Mouse (Mus musculus): ENCODE results near the gene Sgk1. TPM values are rescaled to one million over a fixed set of nuclear protein-coding genes. Genes with fewer than 3 reads are reported as not detected.

Sgk1 gene
- total RNA-seq, 4 experiments from 2014 or later = 75.5 to 160 (median 130) TPM

GRCm38 (mm10) chr10:21997550-21998204, 115.7 kb downstream of the Sgk1 start:
- no peak for DNase-seq (ENCODE audit: low spot score in 2 of 2)

DNA sequence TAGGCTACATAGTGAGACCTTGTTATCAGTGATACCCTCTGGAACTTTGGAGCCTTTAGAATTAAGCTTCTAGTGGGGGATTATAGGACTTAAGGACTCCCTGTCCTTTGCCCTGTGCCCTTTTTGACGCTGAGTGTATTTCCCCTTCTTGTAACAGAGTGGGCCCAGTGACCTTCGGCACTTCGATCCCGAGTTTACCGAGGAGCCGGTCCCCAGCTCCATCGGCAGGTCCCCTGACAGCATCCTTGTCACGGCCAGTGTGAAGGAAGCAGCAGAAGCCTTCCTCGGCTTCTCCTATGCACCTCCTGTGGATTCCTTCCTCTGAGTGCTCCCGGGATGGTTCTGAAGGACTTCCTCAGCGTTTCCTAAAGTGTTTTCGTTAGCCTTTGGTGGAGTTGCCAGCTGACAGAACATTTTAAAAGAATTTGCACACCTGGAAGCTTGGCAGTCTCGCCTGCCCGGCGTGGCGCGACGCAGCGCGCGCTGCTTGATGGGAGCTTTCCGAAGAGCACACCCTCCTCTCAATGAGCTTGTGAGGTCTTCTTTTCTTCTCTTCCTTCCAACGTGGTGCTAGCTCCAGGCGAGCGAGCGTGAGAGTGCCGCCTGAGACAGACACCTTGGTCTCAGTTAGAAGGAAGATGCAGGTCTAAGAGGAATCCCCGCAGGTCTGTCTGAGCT, 116.7 kb downstream of the Sgk1 start:
- DNase-seq (ENCODE audit: low spot score in 2 of 2) = no peak

DNA sequence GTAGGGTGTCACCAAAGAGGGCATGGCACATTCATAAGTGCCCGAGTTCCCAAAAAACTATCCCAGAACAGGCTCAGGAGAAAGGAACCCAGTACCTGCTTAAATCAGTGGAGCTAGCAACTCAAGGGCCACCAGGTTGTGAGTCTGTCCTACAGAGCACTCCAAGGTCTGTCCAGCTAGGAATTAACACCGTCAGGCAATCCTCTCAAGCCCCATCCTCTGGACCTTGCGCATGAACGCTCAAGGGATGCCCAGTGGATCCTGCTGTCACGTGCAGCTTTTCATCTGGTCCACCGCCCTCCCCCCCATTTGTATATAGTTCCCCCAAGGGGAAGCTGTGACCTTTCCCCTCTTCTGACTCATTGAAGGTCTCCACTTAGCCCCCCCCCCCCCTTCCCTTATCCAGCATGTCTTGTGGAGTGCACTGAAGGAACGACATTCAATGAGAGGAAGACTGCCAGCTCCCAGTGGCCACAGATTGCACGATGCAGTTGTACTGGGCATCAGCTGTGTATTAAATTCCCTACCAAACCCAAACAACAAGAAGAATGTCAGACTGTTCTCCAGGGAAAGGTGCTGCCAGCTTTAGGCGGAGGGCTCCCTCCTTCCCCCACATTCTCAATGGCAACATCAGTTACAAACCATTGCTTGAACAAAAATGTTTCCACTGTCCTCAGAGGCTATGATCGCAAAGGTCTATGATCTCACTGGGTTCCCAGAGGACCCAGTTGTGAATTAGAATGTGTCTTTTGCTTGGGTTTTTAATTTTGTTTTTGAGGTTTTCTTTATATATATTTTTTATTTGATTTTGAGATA, 118.7 kb downstream of the Sgk1 start:
- DNase-seq (ENCODE audit: low spot score in 2 of 2) = peak in 1 of 2 experiments; percentile 19

DNA sequence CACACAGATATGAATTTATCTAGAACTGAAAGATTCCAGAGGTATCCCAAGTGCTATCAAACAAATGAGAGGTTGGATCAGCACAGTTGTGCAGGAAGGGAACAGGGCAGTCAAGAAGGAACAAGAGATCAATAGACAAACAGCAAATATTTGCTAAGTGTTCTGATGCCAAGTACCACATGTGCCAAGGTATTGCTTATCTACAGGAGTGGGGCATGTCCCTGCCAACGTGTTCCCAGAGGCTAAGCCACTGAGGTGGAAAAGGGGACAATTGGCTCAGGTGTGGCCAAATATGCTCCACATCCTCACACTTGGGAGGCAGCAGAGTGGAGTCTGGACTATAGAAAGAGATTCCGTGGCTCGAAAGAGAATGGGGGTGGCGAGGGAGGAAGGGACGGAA, 119.6 kb downstream of the Sgk1 start:
- DNase-seq (ENCODE audit: low spot score in 2 of 2) = no peak

DNA sequence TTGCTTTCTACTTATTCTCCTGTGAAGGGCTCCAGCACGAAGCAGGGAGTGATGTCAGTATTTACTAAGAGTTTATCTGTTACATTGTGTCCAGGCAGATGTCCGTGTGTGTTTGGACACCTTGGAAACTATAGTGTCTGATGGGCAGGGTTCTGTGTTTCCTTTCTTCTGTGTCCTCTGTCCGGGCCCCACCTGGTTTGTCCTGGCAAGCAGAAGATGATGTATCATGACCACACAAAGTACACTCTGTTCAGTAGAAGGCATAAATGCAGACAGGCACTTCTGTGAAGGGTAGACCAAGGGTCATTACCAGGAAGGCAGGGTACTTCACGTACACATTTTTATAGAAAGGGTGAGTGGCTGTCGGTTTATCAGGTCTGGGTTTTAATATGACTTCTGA, 122.8 kb downstream of the Sgk1 start:
- DNase-seq (ENCODE audit: low spot score in 2 of 2) = no peak

DNA sequence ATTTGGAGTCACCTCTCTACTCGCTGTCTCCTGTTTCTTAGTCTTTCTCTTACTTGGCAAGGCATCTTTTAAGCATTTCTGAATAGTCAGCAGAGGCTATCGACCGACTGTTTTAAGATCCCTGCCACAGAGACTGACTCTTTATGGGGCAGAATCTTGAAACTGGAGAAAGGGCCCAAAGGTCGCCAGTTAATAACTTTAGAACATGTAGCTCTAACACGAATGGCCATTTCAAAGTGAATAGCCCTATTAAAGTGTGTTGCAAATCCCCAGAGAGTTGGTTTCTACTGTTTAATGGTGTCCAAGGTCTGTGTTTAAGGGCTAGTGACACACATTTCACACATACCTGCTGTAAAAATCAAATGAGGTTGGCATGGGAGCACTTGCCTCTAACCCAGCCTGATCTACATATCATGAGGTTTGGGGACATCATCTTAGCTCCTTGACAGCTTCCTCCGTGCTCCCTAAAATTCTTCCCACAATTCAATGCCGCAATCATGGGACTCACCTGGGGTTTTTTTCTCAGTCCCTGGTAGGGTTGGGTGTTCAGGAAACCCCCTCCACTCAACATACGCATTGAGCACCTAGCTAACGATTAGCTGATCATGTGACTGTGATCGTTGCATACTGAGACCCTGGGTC, 125.3 kb downstream of the Sgk1 start:
- no peak for DNase-seq (ENCODE audit: low spot score in 2 of 2)

DNA sequence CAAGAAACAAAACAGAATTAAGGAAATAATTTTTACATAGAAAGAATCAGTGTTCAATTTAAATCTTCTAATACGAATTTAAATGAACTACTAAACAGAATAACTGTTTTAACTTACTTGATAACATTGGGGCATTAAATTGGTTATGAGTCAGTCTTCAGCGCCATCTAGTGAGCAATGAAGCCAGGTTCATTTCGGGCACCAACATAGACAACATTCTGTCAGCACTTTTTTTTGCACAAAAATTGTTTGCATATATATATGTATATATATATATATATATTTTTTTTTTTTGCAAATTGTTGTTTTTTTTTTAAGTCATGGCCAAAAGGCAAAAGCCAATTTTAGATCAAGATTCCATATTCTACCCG, 125.8 kb downstream of the Sgk1 start:
- DNase-seq (ENCODE audit: low spot score in 2 of 2) = peak in 1 of 2 experiments; percentile 65

GRCm38 (mm10) chr10:22010088-22010818, 128.3 kb downstream of the Sgk1 start:
- DNase-seq (ENCODE audit: low spot score in 2 of 2) = peak; percentile 63 to 91

DNA sequence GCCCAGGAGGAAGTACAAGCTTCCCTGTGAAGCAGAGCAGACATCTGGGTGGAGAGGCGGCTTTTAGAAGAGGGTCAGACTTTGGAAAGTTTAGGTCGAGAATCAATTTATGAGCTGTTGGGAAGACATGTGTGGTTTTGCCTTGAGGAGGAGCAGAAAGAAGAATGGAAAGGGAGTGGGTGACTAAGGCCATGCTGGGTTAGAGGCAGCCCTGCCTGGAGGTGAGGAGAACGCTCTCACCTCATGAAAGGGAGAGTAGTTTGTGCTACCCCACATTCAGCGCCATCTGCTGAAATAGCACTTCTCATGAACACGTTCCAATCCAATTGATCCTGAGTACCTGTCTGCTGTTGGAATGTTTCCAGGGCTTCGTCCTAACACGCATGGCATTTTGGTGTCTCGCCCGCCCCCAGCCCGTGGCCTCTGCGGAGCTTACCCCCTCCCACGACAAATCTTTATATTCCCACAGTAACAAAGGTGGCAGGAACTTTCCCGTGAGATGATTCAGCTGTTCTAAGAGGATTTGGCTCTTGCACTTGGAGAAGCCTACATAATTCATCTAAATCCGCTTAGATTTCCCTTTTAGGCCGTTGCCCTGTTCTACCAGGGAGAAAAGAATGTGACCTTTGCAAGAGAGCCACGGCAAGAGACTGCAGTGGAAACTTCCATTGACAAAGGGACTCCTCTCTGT, 135.6 kb downstream of the Sgk1 start:
- DNase-seq (ENCODE audit: low spot score in 2 of 2) = no peak

GRCm38 (mm10) chr10:22018618-22019017, 136.6 kb downstream of the Sgk1 start:
- DNase-seq (ENCODE audit: low spot score in 2 of 2) = no peak

- no peak for DNase-seq (ENCODE audit: low spot score in 2 of 2)
Measured at GRCm38 (mm10) chr10:22034303-22034702, 152.3 kb downstream of the Sgk1 start.

GRCm38 (mm10) chr10:22036256-22036655, 154.3 kb downstream of the Sgk1 start:
- DNase-seq (ENCODE audit: low spot score in 2 of 2) = peak; percentile 22 to 58

Other genes with a start within 250 kb of the Sgk1 start
- gene 4930444G20Rik, start 185.9 kb downstream of the Sgk1 start, total RNA-seq (2022) = not detected

Measured in layer of hippocampus, adult 8-10 months (tissue).